Mouse (Mus musculus): Measurements from ENCODE around the gene Armh3. TPM values are rescaled to one million over a fixed set of nuclear protein-coding genes. Genes with fewer than 3 reads are reported as not detected.

Gene Armh3
- polyA plus RNA-seq, 1 experiment: 16.2 TPM

GRCm38 (mm10) chr19:45947286-45947685 is 51.0 kb downstream of the Armh3 start:
- TF ChIP-seq POLR2A (IDR thresholded peaks at IDR 0.05; ENCODE audit: extremely low read depth, insufficient read depth, low read length) (no peak), CTCF (IDR thresholded peaks at IDR 0.05; ENCODE audit: extremely low read depth, insufficient read depth, low read length) (no peak)
- Histone ChIP-seq H3K27ac (ENCODE audit: insufficient read depth, low read length) (no peak overlapping the region), H3K4me3 (ENCODE audit: insufficient read depth, low read length) (no peak overlapping the region), H3K4me1 (ENCODE audit: control insufficient read depth, insufficient read depth, low read length) (peaks cover 5% of the 10 kb centered on the region)

- no peak overlapping the region for H3K4me3 ChIP-seq (ENCODE audit: insufficient read depth, low read length)
- TF ChIP-seq POLR2A (IDR thresholded peaks at IDR 0.05; ENCODE audit: extremely low read depth, insufficient read depth, low read length) (no peak), CTCF (IDR thresholded peaks at IDR 0.05; ENCODE audit: extremely low read depth, insufficient read depth, low read length) (no peak)
- H3K27ac ChIP-seq (ENCODE audit: insufficient read depth, low read length): no peak overlapping the region
- H3K4me1 ChIP-seq (ENCODE audit: control insufficient read depth, insufficient read depth, low read length): peaks cover 5% of the 10 kb centered on the region
These were observed 51.7 kb downstream of the Armh3 start for GRCm38 (mm10) chr19:45946541-45946940.

- peaks cover 5% of the 10 kb centered on the region for H3K4me1 ChIP-seq (ENCODE audit: control insufficient read depth, insufficient read depth, low read length)
- TF ChIP-seq POLR2A (IDR thresholded peaks at IDR 0.05; ENCODE audit: extremely low read depth, insufficient read depth, low read length): no peak
- no peak overlapping the region for H3K4me3 ChIP-seq (ENCODE audit: insufficient read depth, low read length)
- H3K27ac ChIP-seq (ENCODE audit: insufficient read depth, low read length): no peak overlapping the region
These were observed 52.3 kb downstream of the Armh3 start for GRCm38 (mm10) chr19:45945986-45946385.

- Histone ChIP-seq H3K27ac (ENCODE audit: insufficient read depth, low read length) (no peak overlapping the region), H3K4me1 (ENCODE audit: control insufficient read depth, insufficient read depth, low read length) (peaks cover 5% of the 10 kb centered on the region; the same call in 1 of the 2 replicates), H3K4me3 (ENCODE audit: insufficient read depth, low read length) (no peak overlapping the region)
- no peak for TF ChIP-seq POLR2A (IDR thresholded peaks at IDR 0.05; ENCODE audit: extremely low read depth, insufficient read depth, low read length)
- TF ChIP-seq CTCF (IDR thresholded peaks at IDR 0.05; ENCODE audit: extremely low read depth, insufficient read depth, low read length): no peak
These were observed 54.5 kb downstream of the Armh3 start for GRCm38 (mm10) chr19:45943758-45944157.

- no peaks in the 10 kb centered on the region for H3K4me1 ChIP-seq (ENCODE audit: control insufficient read depth, insufficient read depth, low read length)
- TF ChIP-seq CTCF (IDR thresholded peaks at IDR 0.05; ENCODE audit: extremely low read depth, insufficient read depth, low read length) (no peak), POLR2A (IDR thresholded peaks at IDR 0.05; ENCODE audit: extremely low read depth, insufficient read depth, low read length) (no peak)
- no peak overlapping the region for H3K27ac ChIP-seq (ENCODE audit: insufficient read depth, low read length)
- no peak overlapping the region for H3K4me3 ChIP-seq (ENCODE audit: insufficient read depth, low read length)
These were observed 60.2 kb downstream of the Armh3 start for GRCm38 (mm10) chr19:45938064-45938463.

- TF ChIP-seq CTCF (IDR thresholded peaks at IDR 0.05; ENCODE audit: extremely low read depth, insufficient read depth, low read length): no peak
- no peak for TF ChIP-seq POLR2A (IDR thresholded peaks at IDR 0.05; ENCODE audit: extremely low read depth, insufficient read depth, low read length)
- Histone ChIP-seq H3K4me1 (ENCODE audit: control insufficient read depth, insufficient read depth, low read length) (no peaks in the 10 kb centered on the region), H3K4me3 (ENCODE audit: insufficient read depth, low read length) (no peak overlapping the region), H3K27ac (ENCODE audit: insufficient read depth, low read length) (no peak overlapping the region)
These were observed 60.8 kb downstream of the Armh3 start for GRCm38 (mm10) chr19:45937530-45937929.

GRCm38 (mm10) chr19:45927236-45927635 is 71.1 kb downstream of the Armh3 start:
- H3K4me3 ChIP-seq (ENCODE audit: insufficient read depth, low read length): no peak overlapping the region
- TF ChIP-seq CTCF (IDR thresholded peaks at IDR 0.05; ENCODE audit: extremely low read depth, insufficient read depth, low read length): no peak

GRCm38 (mm10) chr19:45926342-45926741 is 71.9 kb downstream of the Armh3 start:
- no peak overlapping the region for H3K27ac ChIP-seq (ENCODE audit: insufficient read depth, low read length)
- TF ChIP-seq POLR2A (IDR thresholded peaks at IDR 0.05; ENCODE audit: extremely low read depth, insufficient read depth, low read length): no peak
- no peak for TF ChIP-seq CTCF (IDR thresholded peaks at IDR 0.05; ENCODE audit: extremely low read depth, insufficient read depth, low read length)
- H3K4me3 ChIP-seq (ENCODE audit: insufficient read depth, low read length): no peak overlapping the region
- H3K4me1 ChIP-seq (ENCODE audit: control insufficient read depth, insufficient read depth, low read length): no peaks in the 10 kb centered on the region; the same call in 1 of the 2 replicates

More at GRCm38 (mm10) chr19:45927236-45927635, 71.1 kb downstream of the Armh3 start:
- H3K27ac ChIP-seq (ENCODE audit: insufficient read depth, low read length): no peak overlapping the region
- no peaks in the 10 kb centered on the region; the same call in 1 of the 2 replicates for H3K4me1 ChIP-seq (ENCODE audit: control insufficient read depth, insufficient read depth, low read length)

- Histone ChIP-seq H3K4me3 (ENCODE audit: insufficient read depth, low read length) (no peak overlapping the region), H3K27ac (ENCODE audit: insufficient read depth, low read length) (peak overlapping the region; percentile 15; the same call in 1 of the 2 replicates), H3K4me1 (ENCODE audit: control insufficient read depth, insufficient read depth, low read length) (peaks cover 11% of the 10 kb centered on the region)
- TF ChIP-seq POLR2A (IDR thresholded peaks at IDR 0.05; ENCODE audit: extremely low read depth, insufficient read depth, low read length) (no peak), CTCF (IDR thresholded peaks at IDR 0.05; ENCODE audit: extremely low read depth, insufficient read depth, low read length) (no peak)
These were observed 77.8 kb downstream of the Armh3 start for GRCm38 (mm10) chr19:45920299-45921090.

GRCm38 (mm10) chr19:45918406-45918805 is 79.9 kb downstream of the Armh3 start:
- TF ChIP-seq CTCF (IDR thresholded peaks at IDR 0.05; ENCODE audit: extremely low read depth, insufficient read depth, low read length): no peak
- TF ChIP-seq POLR2A (IDR thresholded peaks at IDR 0.05; ENCODE audit: extremely low read depth, insufficient read depth, low read length): no peak
- H3K27ac ChIP-seq (ENCODE audit: insufficient read depth, low read length): no peak overlapping the region
- no peak overlapping the region for H3K4me3 ChIP-seq (ENCODE audit: insufficient read depth, low read length)
- H3K4me1 ChIP-seq (ENCODE audit: control insufficient read depth, insufficient read depth, low read length): peaks cover 11% of the 10 kb centered on the region

Data from cortical plate, adult 2 months (tissue).